Mouse (Mus musculus): ENCODE measurements around the gene Otud7b.
"Not testable (repeated sequence)": the region's sequence is repeated elsewhere in the genome, so short reads cannot be mapped to it uniquely, and the experiment has no call there.

Gene Otud7b

DNA sequence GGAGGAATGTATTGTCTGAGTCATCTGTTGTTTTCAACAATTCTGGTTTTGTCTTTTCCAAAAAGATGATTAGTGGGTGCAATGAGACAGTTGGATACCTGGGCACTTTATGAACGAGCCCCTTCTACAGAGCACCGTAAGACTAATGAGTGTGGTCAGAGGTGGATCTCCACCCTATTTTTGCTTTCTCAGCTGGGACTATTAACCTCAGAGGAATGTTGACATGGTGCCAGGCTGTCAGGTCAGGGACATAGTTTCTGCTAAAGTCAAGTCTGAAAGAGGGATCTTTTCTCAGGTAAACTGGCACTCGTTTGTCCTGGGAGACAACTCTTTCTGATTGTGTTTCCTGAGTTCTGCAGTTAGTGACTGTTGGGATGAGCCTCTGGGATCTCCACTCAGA is 30.7 kb downstream of the Otud7b start:
- DNase-seq (ENCODE audit: low read depth, low spot score), result no peak

DNA sequence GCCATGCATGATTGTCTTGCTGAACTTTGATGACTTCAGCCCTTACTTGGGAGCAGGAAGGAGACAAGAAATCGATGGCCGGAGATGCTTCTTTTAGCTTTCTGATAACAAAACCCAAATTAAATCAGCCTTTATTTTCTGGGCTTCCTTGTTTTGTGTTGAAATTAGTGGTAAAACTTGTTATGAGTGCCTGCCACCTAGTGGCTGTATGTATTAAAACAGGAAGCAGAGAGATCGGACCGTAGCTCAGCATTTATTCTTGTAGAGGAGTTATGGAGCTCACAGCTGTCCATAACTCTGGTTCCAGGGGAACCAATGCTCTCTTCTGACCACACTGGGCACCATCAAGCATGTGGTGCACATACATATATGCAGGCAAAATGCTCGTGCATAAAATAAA is 43.6 kb downstream of the Otud7b start:
- no peak for DNase-seq (ENCODE audit: low read depth, low spot score)

- no peak for DNase-seq (ENCODE audit: low read depth, low spot score)
Observed at GRCm38 (mm10) chr3:96151836-96152235, 47.5 kb downstream of the Otud7b start.

GRCm38 (mm10) chr3:96152611-96153010 is 48.3 kb downstream of the Otud7b start:
- no peak for DNase-seq (ENCODE audit: low read depth, low spot score)

DNA sequence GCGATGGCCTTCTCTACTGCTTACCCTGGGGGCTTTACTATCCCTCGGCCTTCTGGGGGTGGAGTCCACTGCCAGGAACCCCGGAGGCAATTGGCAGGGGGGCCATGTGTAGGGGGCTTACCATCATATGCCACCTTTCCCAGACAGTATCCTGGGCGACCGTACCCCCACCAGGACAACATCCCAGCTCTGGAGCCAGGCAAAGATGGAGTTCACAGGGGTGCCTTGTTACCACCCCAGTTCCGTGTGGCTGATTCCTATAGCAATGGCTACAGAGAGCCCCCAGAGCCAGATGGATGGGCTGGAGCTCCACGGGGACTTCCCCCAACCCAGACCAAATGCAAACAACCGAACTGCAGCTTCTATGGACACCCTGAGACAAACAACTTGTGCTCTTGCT is 51.2 kb downstream of the Otud7b start:
- DNase-seq (ENCODE audit: low read depth, low spot score), result no peak

DNA sequence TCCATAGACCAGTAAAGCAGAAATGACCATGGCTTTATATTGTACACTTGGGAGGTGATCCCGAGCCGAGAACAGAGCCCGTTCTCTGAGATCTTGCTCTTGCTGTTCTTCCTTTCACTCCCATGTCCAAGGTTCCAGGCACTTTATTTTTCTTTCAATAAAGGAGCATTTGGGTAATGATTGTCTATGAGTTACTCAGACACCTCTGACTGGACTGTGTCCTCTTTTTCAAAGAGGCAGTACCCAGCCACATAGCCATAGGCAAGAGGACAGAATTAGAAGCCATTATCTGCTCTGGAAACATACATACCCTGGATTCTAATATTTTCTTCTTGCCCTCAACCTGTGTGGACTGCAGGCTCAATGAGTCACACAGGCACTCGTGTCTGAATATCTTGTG is 55.5 kb downstream of the Otud7b start:
- no peak for DNase-seq (ENCODE audit: low read depth, low spot score)

DNA sequence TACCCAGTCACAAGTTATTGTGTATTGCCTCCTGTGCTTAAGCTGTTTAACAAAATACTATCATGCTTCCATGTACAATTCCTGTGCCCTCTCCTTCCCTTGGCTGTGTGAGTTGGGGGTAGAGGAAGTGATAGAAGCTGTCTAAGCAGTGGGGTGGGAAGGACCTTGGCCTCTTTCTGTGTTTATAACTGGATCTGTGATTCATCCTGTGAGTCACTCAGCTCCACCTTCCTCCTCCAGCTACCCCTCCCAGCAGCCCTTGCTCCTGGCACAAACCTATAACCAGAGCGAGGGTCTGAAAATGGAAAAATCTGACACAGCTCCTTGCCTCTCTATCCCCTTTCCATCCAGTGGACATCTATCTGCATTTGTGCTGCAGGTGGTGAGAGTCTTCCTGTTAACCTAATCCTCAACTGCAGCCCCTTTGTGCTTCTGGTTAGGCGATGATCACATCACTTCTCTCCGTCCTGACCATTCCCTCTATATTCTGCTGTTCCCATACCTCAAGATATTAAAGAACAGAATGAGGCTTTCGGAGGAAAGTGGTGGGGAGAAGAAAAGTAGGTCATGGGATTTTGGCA is 56.0 kb downstream of the Otud7b start:
- no peak for DNase-seq (ENCODE audit: low read depth, low spot score)

DNA sequence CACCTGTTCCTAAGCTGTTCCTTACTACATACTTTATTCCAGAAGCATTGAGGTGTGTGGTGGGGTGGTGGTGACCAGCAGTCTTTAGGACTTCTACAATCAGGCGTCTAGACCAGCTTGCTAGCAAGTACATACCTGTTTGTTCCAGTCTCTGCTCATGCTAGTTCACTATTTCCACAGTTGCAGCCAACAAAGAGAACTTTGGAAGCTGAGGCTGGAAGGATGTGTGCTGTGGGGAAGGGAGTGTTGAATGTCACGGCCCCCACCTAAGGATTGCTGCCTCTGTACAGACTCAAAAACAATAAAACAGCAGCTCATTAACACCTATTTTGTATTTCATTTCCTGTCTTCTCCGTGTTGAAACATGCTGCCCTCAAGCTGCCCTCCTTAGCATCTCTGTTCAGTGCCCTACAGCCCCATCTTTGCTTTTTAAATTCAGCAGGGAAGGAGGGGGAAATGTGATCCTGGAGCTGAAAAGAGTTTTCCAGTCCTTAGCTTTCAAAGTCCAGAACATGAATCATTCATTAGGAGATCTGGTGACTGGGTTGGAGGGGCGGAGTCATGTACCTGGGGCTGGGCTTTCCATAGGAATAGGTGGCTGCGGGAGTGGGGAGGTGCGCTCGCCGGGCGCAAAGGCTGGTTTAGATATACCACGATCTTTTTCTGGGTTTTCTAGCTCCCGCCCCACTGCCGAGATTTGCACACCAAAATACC is 56.6 kb downstream of the Otud7b start:
- DNase-seq (ENCODE audit: low read depth, low spot score), result peak; percentile 43

DNA sequence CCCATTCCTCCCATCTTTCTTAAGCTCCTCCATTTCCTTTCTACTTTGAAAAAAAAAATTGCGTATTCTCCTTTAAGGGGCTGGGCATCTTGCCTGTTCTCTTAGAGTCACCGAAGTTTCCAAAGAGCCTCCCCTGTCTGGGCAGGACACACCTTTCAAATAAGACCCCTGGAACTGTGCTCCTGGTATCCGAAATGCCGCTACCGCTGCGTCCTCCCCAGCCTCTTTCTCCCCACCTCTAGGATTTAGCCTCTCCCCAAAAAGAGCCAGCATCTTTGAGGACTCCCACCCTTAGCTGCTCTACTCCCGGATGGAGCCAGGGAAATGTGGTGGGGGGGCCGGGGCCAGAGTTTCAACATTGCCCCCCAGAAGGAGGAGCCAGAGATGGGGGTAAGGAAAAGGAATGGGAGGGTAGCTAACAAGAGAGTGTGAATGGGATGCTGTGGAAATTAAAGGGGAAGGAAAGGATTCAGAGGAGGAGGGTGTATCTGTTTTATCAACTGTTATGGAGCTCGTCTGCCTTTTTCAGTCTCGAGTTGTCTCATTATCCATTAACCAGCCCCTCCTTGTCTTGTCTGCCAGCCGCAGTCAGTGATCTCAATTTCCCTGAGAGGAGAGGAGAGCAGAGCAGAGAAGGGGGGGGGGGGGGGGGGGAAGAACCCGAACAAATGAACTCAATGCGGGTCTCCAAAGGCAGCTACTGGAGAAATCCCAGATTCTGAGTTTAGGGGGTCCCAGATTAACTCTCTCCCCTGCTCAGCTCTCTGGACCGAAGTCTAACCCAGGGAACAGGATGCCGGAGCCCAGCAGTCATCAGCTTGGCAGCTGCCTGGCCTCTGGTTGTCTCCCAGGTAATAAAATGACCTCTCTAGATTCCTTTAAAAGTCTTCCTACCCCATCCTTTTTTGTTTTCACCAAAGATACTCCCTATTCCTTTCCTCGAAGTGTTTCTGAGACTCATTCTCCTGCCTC is 57.8 kb downstream of the Otud7b start, which contains the start of gene Mtmr11:
Gene Mtmr11, plus strand, starts transcription at position 136 of the 972 bp plus-strand sequence.
- no peak for DNase-seq (ENCODE audit: low read depth, low spot score)

DNA sequence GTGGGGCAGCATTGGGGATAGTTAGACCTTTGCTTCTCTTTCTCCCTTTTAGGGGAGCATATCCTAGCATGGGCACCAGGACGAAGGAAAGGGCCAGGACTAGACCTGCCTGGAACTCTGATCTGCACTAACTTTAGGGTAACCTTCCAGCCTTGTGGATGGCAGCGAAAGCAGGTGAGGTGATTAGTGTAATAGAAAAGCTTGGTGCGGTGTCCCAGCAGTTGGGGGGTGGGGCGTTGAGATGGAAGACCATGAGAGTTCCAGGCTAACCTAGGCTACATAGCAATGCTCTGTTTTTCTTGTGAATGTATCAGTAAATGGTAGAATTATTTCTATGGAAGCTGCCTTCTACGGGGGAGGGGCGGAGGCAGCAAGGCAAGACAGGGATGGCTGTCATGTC is 58.7 kb downstream of the Otud7b start:
- DNase-seq (ENCODE audit: low read depth, low spot score), result no peak

GRCm38 (mm10) chr3:96168466-96169158 is 64.3 kb downstream of the Otud7b start:
- DNase-seq (ENCODE audit: low read depth, low spot score), result no peak

GRCm38 (mm10) chr3:96170276-96170675 is 65.9 kb downstream of the Otud7b start:
- DNase-seq (ENCODE audit: low read depth, low spot score), result no peak

GRCm38 (mm10) chr3:96170976-96171545 is 66.7 kb downstream of the Otud7b start:
- DNase-seq (ENCODE audit: low read depth, low spot score), result no peak

DNA sequence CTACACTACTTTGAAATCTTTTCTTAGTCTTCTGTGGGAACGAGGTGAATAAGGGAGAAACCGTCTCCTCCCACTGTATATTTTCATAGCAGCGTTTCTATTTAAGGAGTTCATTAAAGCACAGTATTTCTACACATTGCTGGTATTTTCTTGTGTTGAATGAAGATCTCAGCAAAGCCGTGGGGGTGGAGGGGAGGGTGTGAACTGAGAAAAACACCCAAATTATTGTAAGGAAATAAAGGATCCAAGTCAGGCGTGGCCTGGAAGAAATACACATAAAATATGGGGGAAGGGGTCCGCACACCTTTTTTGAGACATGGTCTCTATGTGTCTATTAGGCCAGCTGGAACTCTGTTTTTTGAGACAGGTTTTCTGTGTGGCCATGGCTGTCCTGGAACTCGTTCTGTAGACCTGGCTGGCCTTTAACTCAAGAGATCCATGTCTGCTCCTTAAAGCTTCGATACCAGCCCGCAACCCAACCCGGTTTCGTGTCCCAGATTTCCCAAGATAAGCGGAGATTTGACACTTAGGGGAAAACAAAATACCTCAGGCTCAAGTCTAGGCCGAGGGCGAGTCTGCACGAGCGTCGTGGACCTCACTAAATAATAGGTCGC is 67.4 kb downstream of the Otud7b start:
- no peak for DNase-seq (ENCODE audit: low read depth, low spot score)

DNA sequence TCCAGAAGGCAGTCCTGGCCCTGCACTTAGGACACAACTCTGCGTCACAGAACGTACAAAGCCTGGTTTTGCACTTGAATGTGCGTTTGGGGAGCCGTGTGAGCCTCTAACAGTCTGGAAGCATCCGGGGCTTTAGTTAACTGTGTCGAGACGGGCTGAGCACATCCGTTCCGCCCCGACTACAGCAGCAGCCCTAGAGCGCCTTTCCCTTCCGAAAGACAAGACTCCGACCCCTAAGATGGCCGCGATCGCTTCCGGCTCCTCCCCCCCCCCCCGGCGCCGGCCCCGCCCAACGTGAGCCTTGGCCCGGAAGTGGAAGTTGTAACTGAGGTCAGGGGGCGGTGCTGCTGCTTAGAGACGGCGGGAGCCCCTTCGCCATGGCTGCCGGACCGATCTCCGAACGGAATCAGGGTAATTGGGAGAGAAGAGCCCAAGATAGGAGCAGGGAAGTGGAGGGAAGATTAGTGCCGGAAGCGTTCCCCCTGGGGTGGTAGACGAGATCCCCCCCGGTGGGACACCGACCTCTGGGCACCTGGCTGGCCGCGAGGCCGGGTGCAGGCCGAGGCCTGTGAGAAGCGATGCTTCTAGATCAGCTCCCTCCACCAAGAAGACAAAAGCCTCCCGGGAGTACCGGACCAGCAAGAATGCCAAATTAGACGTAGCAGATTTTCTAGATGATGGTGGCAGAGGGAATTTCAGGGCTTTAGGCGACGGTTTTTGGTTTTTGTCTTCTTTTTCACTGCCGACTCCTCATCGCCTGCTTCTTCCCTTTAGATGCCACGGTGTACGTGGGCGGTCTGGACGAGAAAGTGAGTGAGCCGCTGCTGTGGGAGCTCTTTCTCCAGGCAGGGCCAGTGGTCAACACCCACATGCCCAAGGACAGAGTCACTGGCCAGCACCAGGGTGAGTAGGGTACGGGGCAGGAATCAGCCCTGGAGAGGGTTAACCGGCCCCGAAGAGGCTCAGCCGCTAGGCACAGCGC is 68.2 kb downstream of the Otud7b start, which contains the start of gene Sf3b4:
Gene Sf3b4, plus strand, starts transcription at position 136 of the 982 bp plus-strand sequence.
- DNase-seq (ENCODE audit: low read depth, low spot score), result peak; percentile 77

- DNase-seq (ENCODE audit: low read depth, low spot score), result no peak
Observed at GRCm38 (mm10) chr3:96173185-96173584, 68.9 kb downstream of the Otud7b start.

- not testable (repeated sequence) for DNase-seq (ENCODE audit: low read depth, low spot score)
Observed at GRCm38 (mm10) chr3:96174042-96174441, 69.7 kb downstream of the Otud7b start.

DNA sequence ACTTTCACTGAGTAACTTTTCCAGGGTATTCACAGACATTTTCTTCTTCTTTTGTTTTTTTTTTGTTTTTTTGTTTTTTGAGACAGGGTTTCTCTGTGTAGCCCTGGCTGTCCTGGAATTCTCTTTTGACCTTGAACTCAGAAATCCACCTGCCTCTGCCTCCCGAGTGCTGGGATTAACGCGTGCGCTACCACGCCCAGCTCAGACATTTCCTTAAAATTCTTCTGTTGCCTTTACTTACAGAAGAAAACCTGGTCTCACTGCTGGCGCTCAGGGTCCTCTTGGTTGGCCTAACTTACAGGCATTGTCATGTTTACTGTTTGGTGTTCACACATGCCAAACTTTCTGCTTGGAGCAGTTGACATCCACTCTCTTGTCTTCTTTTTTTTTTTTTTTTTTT is 70.9 kb downstream of the Otud7b start:
- no peak for DNase-seq (ENCODE audit: low read depth, low spot score)

DNA sequence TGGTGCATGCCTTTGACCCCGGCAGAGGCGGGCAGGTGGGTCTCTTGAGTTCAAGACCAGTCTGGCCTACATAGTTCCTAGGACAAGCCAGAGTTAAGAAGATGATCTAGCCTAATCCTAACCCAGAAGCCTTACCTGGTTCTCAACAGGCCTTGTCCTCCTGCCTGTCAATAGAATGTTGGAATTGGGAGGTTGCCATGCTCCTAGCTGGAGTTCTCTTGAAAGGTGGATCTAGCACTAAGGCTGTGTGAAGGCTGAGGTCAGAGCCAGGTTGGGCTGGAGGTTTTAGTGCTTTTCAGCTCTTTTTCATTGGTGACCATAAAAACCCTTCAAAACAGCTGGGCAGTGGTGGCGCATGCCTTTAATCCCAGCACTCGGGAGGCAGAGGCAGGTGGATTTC is 74.1 kb downstream of the Otud7b start:
- DNase-seq (ENCODE audit: low read depth, low spot score), result no peak

DNA sequence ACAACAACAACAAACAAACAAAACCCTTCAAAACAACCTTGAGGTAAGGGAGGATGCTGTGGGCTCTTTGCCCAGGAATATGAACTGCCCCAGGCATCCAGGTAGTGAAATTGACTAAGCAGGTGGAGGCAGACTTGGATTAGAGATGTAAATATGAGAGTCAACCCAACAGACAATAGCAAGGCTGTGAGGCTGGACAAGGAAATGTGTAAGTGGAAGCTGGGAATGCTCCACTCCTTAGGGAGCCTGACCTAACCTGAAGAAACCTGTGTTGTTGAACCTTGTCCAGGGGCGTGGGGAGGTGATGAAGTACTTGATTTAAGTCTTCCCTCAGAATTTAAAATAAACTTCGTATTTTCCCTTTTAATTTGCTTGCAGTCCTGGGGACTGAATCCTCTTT is 74.6 kb downstream of the Otud7b start:
- DNase-seq (ENCODE audit: low read depth, low spot score), result no peak

Measured in WW6 (cell line).